Mouse (Mus musculus) bone marrow, adult 2 months (tissue): ENCODE measurements around the gene B3gntl1.

Experiments
- CTCF ChIP-seq: fragments of 200-500 bp; IDR thresholded peaks from 2 replicates; pipeline ENCODE4 v1.5.1; 2011; ENCODE audit warnings: low read length, control low read depth; ENCODE audit not compliant: control insufficient read depth, insufficient read depth
- POLR2A ChIP-seq: fragments of 200-500 bp; IDR thresholded peaks from 2 replicates; pipeline ENCODE4 v1.6.1; 2011; ENCODE audit warnings: low read depth, mild to moderate bottlenecking, control low read depth, low read length, borderline replicate concordance; ENCODE audit not compliant: control insufficient read depth

- TF ChIP-seq POLR2A (no peak), CTCF (no peak)
These were observed 22.5 kb upstream of the B3gntl1 start for GRCm38 (mm10) chr11:121695304-121696064.
